Comparison of ENCODE assay signal across 8 mouse cellular contexts in the genomic region with DNA sequence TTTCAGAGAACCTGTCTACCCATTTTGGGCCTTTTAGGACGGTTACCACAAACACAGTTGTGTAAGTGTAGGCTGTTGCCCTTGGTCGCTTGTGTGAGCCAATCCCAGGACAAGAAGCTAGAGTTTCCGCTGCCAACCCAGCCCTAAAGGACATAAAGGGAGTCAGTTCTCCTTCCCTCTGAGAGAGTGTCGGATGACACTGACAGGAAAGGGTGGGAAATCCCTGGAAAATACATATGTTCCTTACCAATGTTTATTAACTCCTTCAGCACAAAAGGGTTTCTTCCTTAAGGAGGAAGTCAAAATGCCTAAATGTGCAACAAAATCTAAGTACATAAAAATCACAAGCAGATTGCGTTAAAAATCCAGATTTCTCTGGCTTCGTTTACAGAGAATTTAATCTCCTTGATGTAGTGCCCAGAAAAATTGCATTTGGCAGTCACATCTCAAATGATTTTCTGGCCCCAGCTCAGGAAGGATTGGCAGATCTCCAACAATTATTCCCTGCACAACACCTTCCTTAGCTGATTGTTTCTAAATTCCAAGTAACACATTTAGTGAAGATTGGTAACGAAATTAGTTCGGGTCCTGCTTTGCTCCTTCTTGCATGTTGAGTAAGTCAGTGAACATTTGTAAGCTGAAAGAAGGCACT. TPM values are rescaled to one million over a fixed set of nuclear protein-coding genes. Genes with fewer than 3 reads are reported as not detected.
DNase-seq lines count a peak whose midpoint lies in the region; ATAC-seq and TF ChIP-seq lines count a peak whose summit lies in the region.

No protein-coding gene starts in this region.

- H3K4me2 ChIP-seq in liver, postnatal 0 days (ENCODE audit: low read depth, low read length), result no peak overlapping the region
- 0 out of 2 replicates have a peak overlapping the region, but pooled peaks have one; percentile 12 for H3K4me2 ChIP-seq in embryonic facial prominence, embryonic 15.5 days (replicated peaks)

- TF ChIP-seq EP300 in liver, postnatal 0 days (IDR thresholded peaks at IDR 0.05; ENCODE audit: low read depth), result no peak; the same call in 1 of the 2 replicates

- peaks cover 3% of the 10 kb centered on the region; the same call in 1 of the 2 replicates for H3K4me1 ChIP-seq in liver, adult 2 months (ENCODE audit: control insufficient read depth, insufficient read depth, low read length)
- peaks cover 2% of the 10 kb centered on the region; the same call in 1 of the 2 replicates for H3K4me1 ChIP-seq in liver, postnatal 0 days (ENCODE audit: insufficient read depth)
- peaks cover 14% of the 10 kb centered on the region for H3K4me1 ChIP-seq in embryonic facial prominence, embryonic 15.5 days

- no peak for TF ChIP-seq POLR2A in liver, adult 2 months (IDR thresholded peaks at IDR 0.05; ENCODE audit: extremely low read depth, insufficient read depth, low read length)

- H3K4me3 ChIP-seq in liver, adult 2 months (ENCODE audit: insufficient read depth, low read depth, low read length), result no peak overlapping the region
- H3K4me3 ChIP-seq in liver, postnatal 0 days (ENCODE audit: low read depth, low read length), result no peak overlapping the region
- no peak overlapping the region for H3K4me3 ChIP-seq in embryonic facial prominence, embryonic 15.5 days (replicated peaks)

- no peaks in the 10 kb centered on the region for H3K36me3 ChIP-seq in liver, adult 2 months (ENCODE audit: control insufficient read depth, insufficient read depth, low read length)
- H3K36me3 ChIP-seq in liver, postnatal 0 days (replicated peaks; ENCODE audit: insufficient read depth, low read length), result no peaks in the 10 kb centered on the region
- no peaks in the 10 kb centered on the region for H3K36me3 ChIP-seq in embryonic facial prominence, embryonic 15.5 days

- ATAC-seq in liver, postnatal 0 days, result no peak
- peak; percentile 83 for ATAC-seq in embryonic facial prominence, embryonic 15.5 days (ENCODE audit: insufficient number of reproducible peaks, low FRiP score, low TSS enrichment, low read depth)

- TF ChIP-seq CTCF in liver, adult 2 months (IDR thresholded peaks at IDR 0.05; ENCODE audit: low read depth, low read length), result no peak
- TF ChIP-seq CTCF in liver, postnatal 0 days (IDR thresholded peaks at IDR 0.05; ENCODE audit: low read depth), result no peak

- H3K9me3 ChIP-seq in liver, postnatal 0 days (ENCODE audit: low read length), result no peaks in the 10 kb centered on the region
- H3K9me3 ChIP-seq in embryonic facial prominence, embryonic 15.5 days (replicated peaks), result no peaks in the 10 kb centered on the region

- DNase-seq in adrenal gland, adult 2 months, result peak; percentile 14
- DNase-seq in adrenal gland, postnatal 4 days (ENCODE audit: low spot score in 2 of 2), result no peak
- DNase-seq in liver, adult 2 months (ENCODE audit: extremely low read depth, low read depth, low spot score), result peak; percentile 21
- no peak for DNase-seq in liver, postnatal 0 days
- DNase-seq in layer of hippocampus, postnatal 10 days (ENCODE audit: low spot score in 2 of 2), result peak; percentile 23 to 36
- no peak for DNase-seq in thymus, postnatal 36 days
- no peak for DNase-seq in c-Kit-positive CD71-positive TER-119-positive erythroid progenitor cells, embryonic 14.5 days (ENCODE audit: low spot score)

- no peak overlapping the region for H3K9ac ChIP-seq in liver, adult 2 months (ENCODE audit: low read depth, low read length)
- H3K9ac ChIP-seq in liver, postnatal 0 days (replicated peaks), result no peak overlapping the region
- no peak overlapping the region for H3K9ac ChIP-seq in embryonic facial prominence, embryonic 15.5 days

- H3K27me3 ChIP-seq in liver, adult 2 months (ENCODE audit: control insufficient read depth, insufficient read depth, low read length), result no peaks in the 10 kb centered on the region; the same call in 1 of the 2 replicates
- H3K27me3 ChIP-seq in liver, postnatal 0 days (ENCODE audit: insufficient read depth, low read length), result no peaks in the 10 kb centered on the region
- H3K27me3 ChIP-seq in embryonic facial prominence, embryonic 15.5 days, result no peaks in the 10 kb centered on the region

- no peaks in the 10 kb centered on the region for H3K79me2 ChIP-seq in liver, adult 2 months (ENCODE audit: control insufficient read depth, insufficient read depth, low read length)

- no peak overlapping the region for H3K27ac ChIP-seq in liver, adult 2 months (replicated peaks; ENCODE audit: insufficient read depth, low read depth, low read length)
- H3K27ac ChIP-seq in liver, postnatal 0 days (ENCODE audit: low read depth), result no peak overlapping the region
- H3K27ac ChIP-seq in embryonic facial prominence, embryonic 15.5 days (replicated peaks), result peak overlapping the region; percentile 86

- WGBS in liver, adult 2 months, result 51% methylated on average over 8 of the region's 8 CpGs
- WGBS in liver, postnatal 0 days (ENCODE audit: insufficient replicate concordance), result 53% methylated on average over 8 of the region's 8 CpGs
- WGBS in embryonic facial prominence, embryonic 15.5 days, result 6% methylated on average over 8 of the region's 8 CpGs

RNA-seq across cellular contexts. Expression of gene Fas, which starts 55.3 kb away (rescaled TPM):
- 1 to 10 TPM; 8.6 TPM for total RNA-seq in adrenal gland, adult 2 months (2021)
- 0.19 and 0.42 TPM in 2 replicates for polyA plus RNA-seq in adrenal gland, adult 2 months (2012; rRNA removed)
- total RNA-seq in adrenal gland, postnatal 4 days (2021), result 1 to 10 TPM; 5.1 to 9.9 TPM
- 20.2 and 25.5 TPM in 2 replicates for total RNA-seq in liver, adult 2 months (2014; rRNA removed)
- 3.4 and 4.9 TPM in 2 replicates for polyA plus RNA-seq in liver, adult 2 months (2012; rRNA removed)
- 37.1 and 41.9 TPM in 2 replicates for polyA plus RNA-seq in liver, postnatal 0 days (2015; fragmentation: Nextera tagmentation; extraction: Ambion mirVana)
- 9.6 and 11.6 TPM in 2 replicates for polyA plus RNA-seq in embryonic facial prominence, embryonic 15.5 days (2015; fragmentation: Nextera tagmentation; extraction: Ambion mirVana)
- total RNA-seq in layer of hippocampus, postnatal 10 days (2021), result 1 to 10 TPM in 1 of 2 experiments, not detected in 1; 1.2 TPM

Comparison
In these comparisons a context has a peak if more than half of its experiments do, and no peak if none do; other contexts are left out.
1. DNase-seq: peak in adrenal gland, adult 2 months (single experiment), liver, adult 2 months (single experiment) and layer of hippocampus, postnatal 10 days (2 of 2); none in adrenal gland, postnatal 4 days (0 of 2), liver, postnatal 0 days (single experiment), thymus, postnatal 36 days (0 of 2) and c-Kit-positive CD71-positive TER-119-positive erythroid progenitor cells, embryonic 14.5 days (single experiment).